13 mouse cellular contexts compared by ENCODE assay signal in the genomic region with DNA sequence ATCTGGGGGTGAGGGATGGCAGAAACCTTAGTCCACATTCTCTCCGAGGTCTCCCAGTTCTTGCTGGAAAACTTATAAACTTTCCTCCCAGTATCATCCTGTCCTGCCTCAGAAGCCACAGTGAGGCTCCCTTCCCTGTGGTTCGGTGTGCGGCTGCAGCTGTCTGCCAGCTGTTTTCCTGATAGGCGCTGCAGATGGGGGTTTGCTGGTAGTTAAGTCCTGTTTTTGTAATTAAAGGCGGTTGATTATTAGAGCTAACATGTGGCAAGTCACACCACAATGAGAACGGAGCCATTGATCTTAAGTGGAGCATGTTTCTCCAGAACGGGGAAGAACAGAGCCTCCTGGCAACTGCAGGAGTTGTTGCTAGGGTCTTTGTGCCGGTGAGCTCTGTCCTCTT.
DNase-seq lines count a peak whose midpoint lies in the region; ATAC-seq and TF ChIP-seq lines count a peak whose summit lies in the region.
"Had no signal": no experiment of that assay in that cellular context is flagged by ENCODE, and none has a peak within 500 bp of the region (broad histone marks: within the 10 kb centered on the region; RNA-seq: fewer than 3 reads in every experiment).

No protein-coding gene starts in this region.

- no peak overlapping the region for H3K9ac ChIP-seq in forebrain, embryonic 11.5 days (ENCODE audit: low read length)
- H3K9ac ChIP-seq in forebrain, embryonic 12.5 days, result no peak overlapping the region
- H3K9ac ChIP-seq in limb, embryonic 11.5 days (ENCODE audit: low read length), result no peak overlapping the region
- H3K9ac ChIP-seq in neural tube, embryonic 14.5 days (replicated peaks; ENCODE audit: low read depth, low read length), result no peak overlapping the region
- H3K9ac ChIP-seq in midbrain, embryonic 13.5 days (replicated peaks), result no peak overlapping the region
- H3K9ac ChIP-seq: lung, embryonic 15.5 days had no signal

- H3K4me3 ChIP-seq in forebrain, embryonic 11.5 days (ENCODE audit: low read depth, low read length), result no peak overlapping the region
- no peak overlapping the region for H3K4me3 ChIP-seq in forebrain, embryonic 12.5 days (replicated peaks)
- no peak overlapping the region for H3K4me3 ChIP-seq in lung, adult 2 months (replicated peaks; ENCODE audit: extremely low read depth, low read depth, low read length)
- no peak overlapping the region for H3K4me3 ChIP-seq in limb, embryonic 11.5 days (ENCODE audit: low read depth, low read length)
- no peak overlapping the region for H3K4me3 ChIP-seq in neural tube, embryonic 14.5 days (ENCODE audit: low read depth, low read length)
- no peak overlapping the region for H3K4me3 ChIP-seq in midbrain, embryonic 13.5 days (replicated peaks)
- H3K4me3 ChIP-seq: lung, embryonic 15.5 days had no signal

- H3K9me3 ChIP-seq in forebrain, embryonic 11.5 days (ENCODE audit: control insufficient read depth, low read length), result no peaks in the 10 kb centered on the region
- H3K9me3 ChIP-seq in forebrain, embryonic 12.5 days, result no peaks in the 10 kb centered on the region
- H3K9me3 ChIP-seq in limb, embryonic 11.5 days (ENCODE audit: control insufficient read depth, low read length), result no peaks in the 10 kb centered on the region
- H3K9me3 ChIP-seq in neural tube, embryonic 14.5 days (ENCODE audit: control insufficient read depth, low read length), result no peaks in the 10 kb centered on the region
- no peaks in the 10 kb centered on the region for H3K9me3 ChIP-seq in midbrain, embryonic 13.5 days
- H3K9me3 ChIP-seq: lung, embryonic 15.5 days had no signal

- H3K36me3 ChIP-seq in forebrain, embryonic 11.5 days (ENCODE audit: control insufficient read depth, insufficient read depth, low read length), result no peaks in the 10 kb centered on the region
- no peaks in the 10 kb centered on the region; the same call in 1 of the 2 replicates for H3K36me3 ChIP-seq in forebrain, embryonic 12.5 days (replicated peaks)
- no peaks in the 10 kb centered on the region; the same call in 1 of the 2 replicates for H3K36me3 ChIP-seq in limb, embryonic 11.5 days (ENCODE audit: control insufficient read depth, insufficient read depth, low read length)
- H3K36me3 ChIP-seq in neural tube, embryonic 14.5 days (ENCODE audit: control insufficient read depth, insufficient read depth, low read length), result no peaks in the 10 kb centered on the region
- peaks cover 40% of the 10 kb centered on the region for H3K36me3 ChIP-seq in midbrain, embryonic 13.5 days
- H3K36me3 ChIP-seq: lung, embryonic 15.5 days had no signal

- no peak overlapping the region for H3K27ac ChIP-seq in forebrain, embryonic 11.5 days (ENCODE audit: low read depth, low read length)
- no peak overlapping the region for H3K27ac ChIP-seq in forebrain, embryonic 12.5 days
- H3K27ac ChIP-seq in limb, embryonic 11.5 days (replicated peaks; ENCODE audit: low read depth, low read length), result peak overlapping the region; percentile 61
- H3K27ac ChIP-seq in neural tube, embryonic 14.5 days (ENCODE audit: low read depth, low read length), result no peak overlapping the region
- no peak overlapping the region for H3K27ac ChIP-seq in midbrain, embryonic 13.5 days
- H3K27ac ChIP-seq: lung, embryonic 15.5 days had no signal

- WGBS in forebrain, embryonic 11.5 days, result 38% methylated on average over 8 of the region's 8 CpGs
- 31% methylated on average over 8 of the region's 8 CpGs for WGBS in forebrain, embryonic 12.5 days
- WGBS in lung, adult 2 months, result 67% methylated on average over 8 of the region's 8 CpGs
- 11% methylated on average over 8 of the region's 8 CpGs for WGBS in limb, embryonic 11.5 days
- WGBS in neural tube, embryonic 14.5 days, result 23% methylated on average over 8 of the region's 8 CpGs
- 57% methylated on average over 8 of the region's 8 CpGs for WGBS in midbrain, embryonic 13.5 days

- no peak for TF ChIP-seq POLR2A in lung, adult 2 months (IDR thresholded peaks at IDR 0.05; ENCODE audit: borderline replicate concordance, extremely low read depth, low read depth, low read length)

- H3K4me2 ChIP-seq in forebrain, embryonic 11.5 days (ENCODE audit: low read depth, low read length, severe bottlenecking), result no peak overlapping the region
- H3K4me2 ChIP-seq in forebrain, embryonic 12.5 days, result no peak overlapping the region
- H3K4me2 ChIP-seq in limb, embryonic 11.5 days (ENCODE audit: low read depth, severe bottlenecking), result no peak overlapping the region
- no peak overlapping the region for H3K4me2 ChIP-seq in neural tube, embryonic 14.5 days (ENCODE audit: low read depth, low read length)
- no peak overlapping the region for H3K4me2 ChIP-seq in midbrain, embryonic 13.5 days (replicated peaks)
- H3K4me2 ChIP-seq: liver, embryonic 11.5 days; lung, embryonic 15.5 days had no signal

- no peak for DNase-seq in forebrain, embryonic 11.5 days (ENCODE audit: low spot score)
- peak; percentile 10 for DNase-seq in lung, postnatal 10 days
- DNase-seq in lung, adult 2 months, result no peak
- DNase-seq in limb, embryonic 11.5 days (ENCODE audit: low spot score), result peak; percentile 76
- no peak for DNase-seq in adrenal gland, postnatal 36 days
- DNase-seq: cerebellum, adult 11-12 months; kidney, postnatal 10 days; thymus, adult 18-20 months had no signal

- H3K27me3 ChIP-seq in forebrain, embryonic 11.5 days (ENCODE audit: control insufficient read depth, insufficient read depth, low read length), result no peaks in the 10 kb centered on the region
- H3K27me3 ChIP-seq in forebrain, embryonic 12.5 days, result no peaks in the 10 kb centered on the region
- no peaks in the 10 kb centered on the region for H3K27me3 ChIP-seq in limb, embryonic 11.5 days (ENCODE audit: control insufficient read depth, insufficient read depth, low read length)
- no peaks in the 10 kb centered on the region for H3K27me3 ChIP-seq in neural tube, embryonic 14.5 days (ENCODE audit: control insufficient read depth, insufficient read depth, low read length)
- no peaks in the 10 kb centered on the region for H3K27me3 ChIP-seq in midbrain, embryonic 13.5 days
- H3K27me3 ChIP-seq: lung, embryonic 15.5 days had no signal

- peaks cover 2% of the 10 kb centered on the region; the same call in 1 of the 2 replicates for H3K4me1 ChIP-seq in forebrain, embryonic 11.5 days (replicated peaks; ENCODE audit: control insufficient read depth, insufficient read depth, low read length)
- peaks cover 6% of the 10 kb centered on the region for H3K4me1 ChIP-seq in forebrain, embryonic 12.5 days
- H3K4me1 ChIP-seq in lung, adult 2 months (ENCODE audit: control insufficient read depth, insufficient read depth, low read length), result no peaks in the 10 kb centered on the region
- peaks cover 19% of the 10 kb centered on the region for H3K4me1 ChIP-seq in limb, embryonic 11.5 days (ENCODE audit: control insufficient read depth, insufficient read depth, low read length)
- peaks cover 6% of the 10 kb centered on the region; the same call in 1 of the 2 replicates for H3K4me1 ChIP-seq in neural tube, embryonic 14.5 days (ENCODE audit: control insufficient read depth, insufficient read depth, low read length)
- peaks cover 14% of the 10 kb centered on the region; the same call in 1 of the 2 replicates for H3K4me1 ChIP-seq in midbrain, embryonic 13.5 days (replicated peaks)
- H3K4me1 ChIP-seq: lung, embryonic 15.5 days had no signal

- peak; percentile 36; the same call in 1 of the 2 replicates for ATAC-seq in forebrain, embryonic 11.5 days (replicated peaks; ENCODE audit: low FRiP score)
- ATAC-seq in forebrain, embryonic 12.5 days (ENCODE audit: low FRiP score), result no peak
- peak; percentile 67; the same call in 1 of the 2 replicates for ATAC-seq in limb, embryonic 11.5 days (ENCODE audit: insufficient number of reproducible peaks, low FRiP score, low TSS enrichment, low read depth)
- peak; percentile 64; the same call in 1 of the 2 replicates for ATAC-seq in neural tube, embryonic 14.5 days (ENCODE audit: low read depth)
- no peak for ATAC-seq in midbrain, embryonic 13.5 days

- TF ChIP-seq CTCF in lung, adult 2 months (IDR thresholded peaks at IDR 0.05; ENCODE audit: insufficient read depth, low read length), result no peak

Comparison
In these comparisons a context has a peak if more than half of its experiments do, and no peak if none do; other contexts are left out.
1. ATAC-seq: peak in forebrain, embryonic 11.5 days (single experiment), limb, embryonic 11.5 days (single experiment) and neural tube, embryonic 14.5 days (single experiment); none in forebrain, embryonic 12.5 days (single experiment) and midbrain, embryonic 13.5 days (single experiment).
2. DNase-seq: peak in lung, postnatal 10 days (single experiment) and limb, embryonic 11.5 days (single experiment); none in forebrain, embryonic 11.5 days (single experiment), lung, adult 2 months (single experiment) and adrenal gland, postnatal 36 days (0 of 2).